Mouse (Mus musculus): ENCODE results near the gene Dnajc5g. TPM values are rescaled to one million over a fixed set of nuclear protein-coding genes. Genes with fewer than 3 reads are reported as not detected.

The Dnajc5g gene
- total and polyA plus RNA-seq, 3 experiments, result not detected

DNA sequence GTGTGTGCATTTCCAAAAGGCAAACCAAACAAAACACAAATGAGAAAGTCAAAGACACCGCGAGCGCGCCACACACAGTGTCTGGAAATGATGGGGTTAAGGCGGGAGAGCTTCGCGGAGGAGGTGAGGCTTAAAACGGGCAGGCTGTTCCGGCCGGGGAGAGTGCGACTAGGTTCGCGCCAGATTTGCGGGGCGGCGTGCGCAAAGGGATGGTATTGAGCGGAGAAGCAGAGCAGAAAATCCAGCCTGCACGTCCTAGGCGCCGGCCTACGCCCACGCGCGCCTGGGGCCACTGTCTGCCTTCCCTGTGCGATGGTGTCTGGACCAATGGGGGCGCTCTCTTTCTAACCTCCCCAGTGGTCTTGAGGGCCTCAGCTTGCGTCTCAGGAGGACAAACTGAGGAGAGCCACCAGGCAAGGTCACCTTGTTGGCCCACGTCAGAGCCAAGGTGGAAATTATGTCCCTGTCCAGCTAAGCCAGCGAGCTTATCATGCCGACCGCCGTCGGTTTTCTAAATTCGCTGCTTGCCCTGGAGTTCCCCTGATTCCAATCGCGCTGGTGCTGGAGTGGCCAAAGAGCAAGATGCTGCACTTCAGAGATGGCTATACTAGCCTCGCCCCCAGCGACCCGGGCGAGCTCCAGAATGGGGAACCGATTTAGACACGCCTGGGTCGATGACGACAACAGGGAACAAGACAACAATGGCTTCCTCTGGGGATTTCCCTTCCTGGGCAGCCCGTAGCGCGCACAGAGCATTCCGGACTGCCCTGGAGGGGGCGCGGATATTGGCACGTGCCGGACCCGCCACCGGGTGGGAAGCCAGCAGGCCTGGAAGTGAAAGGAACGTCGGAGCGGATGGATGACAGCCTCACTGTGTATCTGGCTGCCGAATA, 11.0 kb upstream of the Dnajc5g start (continued):
- TF ChIP-seq ZKSCAN1 (IDR thresholded peaks at IDR 0.05; ENCODE audit: borderline replicate concordance, low read depth, low read length) (no peak), UBTF (IDR thresholded peaks at IDR 0.05; ENCODE audit: low read depth, low read length) (0 out of 2 replicates have a peak, but pooled peaks have one; percentile 33), IRF4 (IDR thresholded peaks at IDR 0.05; ENCODE audit: low read depth, low read length) (peak; percentile 66), PAX5 (IDR thresholded peaks at IDR 0.05; ENCODE audit: low read length) (no peak), JUN (IDR thresholded peaks at IDR 0.05; ENCODE audit: insufficient read depth, low read depth, low read length) (no peak), NELFE (IDR thresholded peaks at IDR 0.05; ENCODE audit: low read depth, low read length) (0 out of 2 replicates have a peak, but pooled peaks have one; percentile 34), CHD1 (IDR thresholded peaks at IDR 0.05; ENCODE audit: low read depth, low read length) (no peak), MEF2A (IDR thresholded peaks at IDR 0.05; ENCODE audit: borderline replicate concordance, low read depth, low read length) (peak; percentile 70; the same call in 1 of the 2 replicates), BHLHE40 (IDR thresholded peaks at IDR 0.05; ENCODE audit: low read depth, low read length) (peak; percentile 98), RCOR1 (conservative IDR thresholded peaks at IDR 0.05; ENCODE audit: low read depth, low read length) (peak; percentile 69; the same call in 1 of the 2 replicates), NRF1 (IDR thresholded peaks at IDR 0.05; ENCODE audit: low read depth, low read length) (0 out of 2 replicates have a peak, but pooled peaks have one; percentile 14)

DNA sequence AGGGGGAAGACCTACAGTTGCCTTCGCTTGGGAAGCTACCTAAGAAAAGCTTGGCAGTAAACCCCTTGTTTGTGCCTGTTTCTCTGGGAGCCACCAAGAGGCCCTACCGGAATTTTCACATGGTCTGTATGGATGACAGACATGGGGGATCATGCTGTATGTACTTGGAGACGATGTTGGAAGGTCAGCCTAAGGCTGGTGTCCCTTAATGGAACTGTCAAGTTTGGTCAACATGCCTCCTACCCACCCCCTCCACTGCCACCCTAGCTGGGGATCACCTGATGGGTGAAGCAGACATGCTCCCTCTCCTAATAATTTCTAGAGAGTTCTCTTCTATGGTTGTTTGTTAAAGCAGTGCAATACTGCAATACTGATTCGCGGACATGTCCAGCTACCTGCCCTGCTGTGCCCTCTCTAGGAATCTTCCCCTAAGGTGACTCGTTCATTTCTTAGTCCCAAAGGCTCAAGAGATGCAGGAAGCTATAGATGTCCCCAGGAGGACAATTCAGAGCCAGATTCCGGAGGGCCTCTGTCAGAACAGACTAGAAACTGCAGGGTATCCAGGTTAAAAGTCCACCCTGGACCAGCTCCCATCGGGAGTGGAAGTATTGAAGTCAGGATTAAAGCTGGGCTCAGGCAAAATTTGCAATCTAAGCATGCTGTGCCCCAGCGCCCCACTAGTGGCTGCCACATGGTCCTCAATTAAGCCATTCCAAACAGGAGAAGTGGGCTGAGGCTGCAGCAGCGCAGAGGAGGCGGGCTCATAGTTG, 10.2 kb upstream of the Dnajc5g start:
- no peak overlapping the region for H3K9ac ChIP-seq (ENCODE audit: insufficient read depth, low read depth)
- H3K4me1 ChIP-seq (ENCODE audit: control insufficient read depth in 1 of 2, insufficient read depth in 2 of 2), result peaks cover 7 to 22% of the 10 kb centered on the region in 2 experiments
- DNase-seq (ENCODE audit: extremely low read depth), result no peak
- H3K79me2 ChIP-seq (replicated peaks; ENCODE audit: control insufficient read depth, extremely low read depth, insufficient read depth, poor library complexity, severe bottlenecking), result no peaks in the 10 kb centered on the region
- in situ Hi-C loops (cut with MboI; ENCODE audit: low pct_ligation_motif_present, low pct_unique_long_range_greater_than_20kb, low sequenced_read_pairs), result no loop called here
- TF ChIP-seq E2F4 (IDR thresholded peaks at IDR 0.05; ENCODE audit: insufficient replicate concordance, low read depth, low read length), result no peak
- TF ChIP-seq USF2 (conservative IDR thresholded peaks at IDR 0.05; ENCODE audit: low read depth, low read length), result no peak
- TF ChIP-seq CHD2 (IDR thresholded peaks at IDR 0.05; ENCODE audit: low read length), result no peak
- TF ChIP-seq UBTF (IDR thresholded peaks at IDR 0.05; ENCODE audit: low read depth, low read length), result no peak
- TF ChIP-seq HCFC1 (IDR thresholded peaks at IDR 0.05; ENCODE audit: low read depth, low read length), result no peak
- TF ChIP-seq ZMIZ1 (IDR thresholded peaks at IDR 0.05; ENCODE audit: low read depth, low read length), result no peak
- TF ChIP-seq ETS1 (conservative IDR thresholded peaks at IDR 0.05; ENCODE audit: low read depth, low read length), result no peak
- TF ChIP-seq POLR2A (IDR thresholded peaks at IDR 0.05; ENCODE audit: low read depth, low read length), result no peak
- TF ChIP-seq EP300 (IDR thresholded peaks at IDR 0.05; ENCODE audit: low read length), result no peak
- TF ChIP-seq ZNF384 (IDR thresholded peaks at IDR 0.05; ENCODE audit: low read depth, low read length), result no peak
- TF ChIP-seq SIN3A (IDR thresholded peaks at IDR 0.05; ENCODE audit: low read length), result no peak
- no peak for TF ChIP-seq GABPA (IDR thresholded peaks at IDR 0.05; ENCODE audit: insufficient replicate concordance, low read depth, low read length)
- TF ChIP-seq IRF4 (IDR thresholded peaks at IDR 0.05; ENCODE audit: low read depth, low read length), result no peak
- no peak for TF ChIP-seq CHD1 (IDR thresholded peaks at IDR 0.05; ENCODE audit: low read depth, low read length)
- TF ChIP-seq PAX5 (IDR thresholded peaks at IDR 0.05; ENCODE audit: low read length), result no peak
- no peak for TF ChIP-seq JUN (IDR thresholded peaks at IDR 0.05; ENCODE audit: insufficient read depth, low read depth, low read length)
- no peak for TF ChIP-seq NELFE (IDR thresholded peaks at IDR 0.05; ENCODE audit: low read depth, low read length)
- no peak for TF ChIP-seq JUND (conservative IDR thresholded peaks at IDR 0.05; ENCODE audit: low read depth, low read length)
- TF ChIP-seq ZKSCAN1 (IDR thresholded peaks at IDR 0.05; ENCODE audit: borderline replicate concordance, low read depth, low read length), result no peak
- peaks cover 73% of the 10 kb centered on the region for H3K27me3 ChIP-seq (replicated peaks)
- H3K27ac ChIP-seq (ENCODE audit: insufficient read depth, low read depth), result no peak overlapping the region
- H3K4me3 ChIP-seq (replicated peaks in 1 of 3; ENCODE audit: low read depth in 2 of 3, low read length in 2 of 3, poor library complexity in 1 of 3), result peak overlapping the region in 2 of 3 experiments; percentile 32 to 44
- dilution Hi-C loops (cut with MboI; ENCODE audit: extremely low pct_ligation_motif_present, extremely low pct_unique_long_range_greater_than_20kb, low sequenced_read_pairs), result no loop called here
- no peaks in the 10 kb centered on the region for H3K36me3 ChIP-seq (replicated peaks in 1 of 2; ENCODE audit: control insufficient read depth in 1 of 2, insufficient read depth in 1 of 2, low read length in 1 of 2)
- H3K4me2 ChIP-seq (ENCODE audit: insufficient read depth, low read depth, poor library complexity, severe bottlenecking), result peak overlapping the region; percentile 82
- peaks cover 10% of the 10 kb centered on the region for H3K9me3 ChIP-seq (replicated peaks; ENCODE audit: low read length)
